Mouse (Mus musculus) urinary bladder, postnatal 36 days (tissue): ENCODE measurements around the gene Tmem223.
"Not testable (repeated sequence)": the region's sequence is repeated elsewhere in the genome, so short reads cannot be mapped to it uniquely, and the experiment has no call there.

Experiments
- DNase-seq, 2 experiments: peaks; one replicate each; pipeline ENCODE4 v3.0.0; 2022; ENCODE audit warnings: low spot score in 2 of 2, mixed read lengths in 1 of 2

The Tmem223 gene

DNA sequence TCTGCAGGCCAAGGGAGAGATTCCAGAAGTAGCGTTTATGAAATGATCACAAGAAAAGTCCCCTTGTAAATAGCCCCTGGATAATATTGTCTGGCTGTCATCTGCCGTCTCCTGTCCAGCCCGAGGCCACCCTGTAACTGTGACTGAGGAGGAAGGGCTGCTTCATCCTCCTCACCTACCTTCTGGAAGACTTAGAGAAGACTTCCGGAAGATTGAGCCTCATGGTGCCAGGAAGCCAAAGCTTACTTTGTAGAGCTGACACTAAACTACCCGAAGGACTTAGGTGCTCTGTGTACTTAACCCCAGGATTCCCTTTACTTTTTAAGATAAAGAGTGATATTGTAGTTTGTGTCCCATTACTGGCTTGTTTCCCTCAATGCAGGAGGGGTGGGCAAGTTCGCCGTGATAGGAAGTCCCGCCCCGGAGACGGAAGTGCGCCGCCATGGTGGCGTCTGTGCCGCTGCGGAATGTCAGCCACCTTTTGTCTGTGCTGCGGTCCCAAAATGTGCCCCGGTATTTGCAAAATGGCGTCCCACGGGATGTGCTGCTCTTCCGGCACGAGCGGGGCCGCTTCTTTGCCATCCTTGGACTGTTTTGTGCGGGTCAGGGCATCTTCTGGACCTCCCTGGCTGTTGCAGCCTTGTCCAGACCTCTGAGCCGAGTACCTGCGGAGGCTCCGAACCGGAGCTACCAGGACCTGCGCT is at the start of gene Tmem223:
Gene Tmem223 (plus strand): TSS at position 430 of the 704 bp plus-strand sequence.
- peak; percentile 69 to 79 for DNase-seq

DNA sequence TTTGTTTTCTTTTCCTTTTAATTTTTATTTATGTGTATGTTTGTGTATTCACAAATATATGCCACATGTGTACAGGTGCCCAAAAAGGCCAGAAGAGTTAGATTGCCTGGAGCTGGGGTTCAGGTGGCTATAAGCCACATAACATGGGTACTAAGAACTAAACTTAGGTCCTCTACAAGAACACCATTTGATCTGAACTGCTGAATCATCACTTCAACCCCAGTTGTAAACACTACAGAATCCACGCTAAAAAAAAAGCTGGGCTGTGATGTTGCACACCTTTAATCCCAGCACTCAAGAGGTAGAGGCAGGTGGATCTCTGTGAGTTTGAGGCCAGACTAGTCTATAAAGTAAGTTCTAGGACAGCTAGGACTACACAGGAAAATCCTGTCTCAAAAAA is 49.4 kb upstream of the Tmem223 start:
- DNase-seq: no peak

DNA sequence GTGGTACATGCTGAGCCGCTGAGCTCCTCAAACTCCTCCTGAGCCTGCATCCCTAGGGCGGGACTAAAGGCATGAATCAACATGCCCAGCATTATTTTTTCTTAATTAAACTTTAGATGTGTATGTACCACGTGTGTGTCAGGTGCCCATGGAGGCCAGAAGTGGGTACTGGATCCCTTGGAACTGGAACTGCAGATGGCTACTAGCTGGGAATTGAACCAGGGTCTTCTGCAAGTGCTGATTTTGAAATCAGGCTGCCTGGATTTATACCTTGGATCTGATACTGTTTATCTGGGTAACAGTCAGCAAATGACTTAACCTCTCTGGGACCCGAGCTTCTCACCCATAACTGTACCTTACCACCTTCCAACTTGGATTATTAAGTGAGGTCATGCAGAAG is 48.8 kb upstream of the Tmem223 start:
- DNase-seq: no peak

DNA sequence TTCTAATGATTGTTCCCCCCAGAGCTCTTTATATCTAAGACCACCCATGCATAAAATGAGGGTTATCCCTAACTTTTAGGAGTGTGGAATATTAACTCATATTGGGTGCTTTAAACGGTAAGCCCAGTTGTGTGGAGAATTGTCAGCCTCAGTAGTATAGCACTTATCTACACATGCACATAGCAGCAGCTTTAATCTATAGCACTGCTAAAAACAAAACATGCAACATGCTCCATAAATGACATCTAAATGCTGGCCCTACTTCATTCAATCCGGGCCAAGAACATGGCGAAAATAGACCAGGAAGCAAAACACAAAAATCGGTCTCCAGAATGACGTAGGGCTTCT is 48.3 kb upstream of the Tmem223 start:
- no peak for DNase-seq

DNA sequence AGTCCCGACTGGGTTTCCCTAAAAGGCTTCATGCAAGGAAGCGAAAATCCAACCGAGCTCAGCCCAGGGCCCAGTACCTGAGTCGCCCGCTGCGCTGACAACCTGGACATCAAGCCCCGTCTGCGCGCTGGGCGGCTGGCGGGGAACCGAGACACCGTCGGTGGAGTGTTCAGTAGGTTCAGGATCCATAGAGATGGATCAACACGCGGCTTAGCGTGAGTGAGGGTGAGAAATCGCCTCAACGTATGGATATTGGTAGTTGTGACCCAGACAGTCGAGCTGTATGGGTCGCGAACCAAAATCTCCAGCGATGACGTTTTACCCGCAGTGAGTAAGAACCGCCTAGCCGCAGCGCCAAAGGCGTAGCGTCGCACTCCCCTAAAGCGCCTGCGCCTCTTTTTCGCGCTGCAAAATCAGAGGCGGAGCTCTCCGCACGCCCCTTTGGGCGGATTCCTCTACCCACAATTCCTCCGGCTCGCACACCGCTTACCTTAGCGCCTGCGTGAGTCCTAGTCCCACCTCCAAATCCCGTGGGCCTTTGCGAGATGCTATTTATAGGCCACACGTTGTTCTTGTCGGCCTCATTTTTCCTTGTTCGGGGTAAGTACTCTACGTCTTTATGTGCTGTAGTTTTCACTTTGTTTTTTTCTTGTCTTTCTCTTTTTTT is 47.8 kb upstream of the Tmem223 start, which contains the start of gene Slc3a2:
Gene Slc3a2 (minus strand): TSS at position 463 of the 667 bp plus-strand sequence.
- peak; percentile 90 to 96 for DNase-seq

DNA sequence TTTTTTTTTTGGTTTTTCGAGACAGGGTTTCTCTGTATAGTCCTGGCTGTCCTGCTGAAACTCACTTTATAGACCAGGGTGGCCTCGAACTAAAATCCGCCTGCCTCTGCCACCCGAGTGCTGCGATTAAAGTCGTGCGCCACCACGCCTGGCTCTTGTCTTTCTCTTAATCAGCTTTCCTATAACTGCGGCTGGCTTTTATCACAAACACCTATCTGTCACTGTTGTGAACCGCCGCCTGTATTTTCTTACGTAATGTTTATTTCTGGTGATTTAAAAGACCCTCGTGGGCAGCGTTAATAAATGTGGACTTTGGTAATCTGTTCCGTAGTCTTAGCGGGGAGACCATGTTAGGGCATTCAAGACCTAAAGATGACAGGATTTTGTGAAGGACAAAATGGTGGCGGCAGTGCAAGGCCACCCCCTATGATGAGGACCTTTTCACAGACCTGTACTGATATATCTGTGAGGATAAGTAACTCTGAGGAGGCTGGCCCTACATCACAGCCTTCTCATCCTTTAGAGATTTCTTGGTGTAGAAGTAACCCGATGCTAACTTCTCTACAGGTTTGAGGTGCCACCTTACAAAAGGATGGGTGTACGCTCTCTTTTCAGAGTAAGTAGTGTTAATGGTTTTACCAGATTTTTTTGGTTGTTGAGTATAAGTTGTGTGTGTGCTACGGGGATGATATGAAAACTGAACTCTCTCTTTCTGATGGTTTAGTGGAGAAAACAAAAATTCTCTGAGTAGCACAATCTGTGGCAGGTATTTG is 47.0 kb upstream of the Tmem223 start:
- no peak for DNase-seq

DNA sequence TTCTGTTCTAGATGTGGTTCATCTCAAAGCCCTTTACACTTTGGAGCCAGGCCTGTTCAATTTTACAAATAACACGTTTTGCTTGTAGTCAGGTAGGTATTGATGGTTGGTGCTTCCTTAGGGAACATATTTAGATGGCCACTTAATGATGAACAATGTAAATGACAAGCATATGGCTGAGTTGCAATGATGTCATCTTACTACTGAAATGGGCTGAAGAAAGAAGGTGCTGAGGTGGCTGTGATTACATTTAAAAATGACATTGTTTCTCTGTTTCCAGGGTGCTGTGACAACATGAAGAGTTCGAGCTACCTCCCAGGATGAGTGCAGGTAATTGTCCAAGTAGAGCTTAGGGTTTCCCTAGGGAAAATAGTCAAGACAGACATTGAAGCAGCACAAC is 46.4 kb upstream of the Tmem223 start:
- no peak for DNase-seq

DNA sequence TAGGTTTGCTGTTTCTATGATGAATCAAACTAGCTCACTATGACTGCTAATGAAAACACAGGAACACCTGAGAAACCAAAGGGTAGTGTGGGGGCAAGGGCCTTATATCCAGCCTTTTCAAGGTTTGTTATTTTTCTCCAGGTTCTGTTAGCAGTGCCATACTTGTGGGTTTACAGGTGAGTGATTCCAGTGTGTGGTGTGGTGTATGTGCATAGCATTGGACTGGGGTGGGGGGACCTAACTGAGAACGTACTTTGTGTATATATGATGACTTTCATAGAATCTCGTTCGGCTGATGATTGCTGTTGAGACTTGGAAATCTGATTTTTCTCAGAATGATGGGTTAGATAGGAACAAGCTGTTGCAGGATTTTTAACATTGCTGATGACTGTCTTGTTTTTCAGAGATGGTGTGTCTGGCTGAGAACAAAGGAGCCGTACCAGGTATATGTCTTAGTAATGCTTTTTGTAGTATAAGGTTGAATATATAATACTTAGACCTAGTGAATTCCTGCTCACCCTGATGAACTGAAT is 45.6 kb upstream of the Tmem223 start:
- no peak for DNase-seq

DNA sequence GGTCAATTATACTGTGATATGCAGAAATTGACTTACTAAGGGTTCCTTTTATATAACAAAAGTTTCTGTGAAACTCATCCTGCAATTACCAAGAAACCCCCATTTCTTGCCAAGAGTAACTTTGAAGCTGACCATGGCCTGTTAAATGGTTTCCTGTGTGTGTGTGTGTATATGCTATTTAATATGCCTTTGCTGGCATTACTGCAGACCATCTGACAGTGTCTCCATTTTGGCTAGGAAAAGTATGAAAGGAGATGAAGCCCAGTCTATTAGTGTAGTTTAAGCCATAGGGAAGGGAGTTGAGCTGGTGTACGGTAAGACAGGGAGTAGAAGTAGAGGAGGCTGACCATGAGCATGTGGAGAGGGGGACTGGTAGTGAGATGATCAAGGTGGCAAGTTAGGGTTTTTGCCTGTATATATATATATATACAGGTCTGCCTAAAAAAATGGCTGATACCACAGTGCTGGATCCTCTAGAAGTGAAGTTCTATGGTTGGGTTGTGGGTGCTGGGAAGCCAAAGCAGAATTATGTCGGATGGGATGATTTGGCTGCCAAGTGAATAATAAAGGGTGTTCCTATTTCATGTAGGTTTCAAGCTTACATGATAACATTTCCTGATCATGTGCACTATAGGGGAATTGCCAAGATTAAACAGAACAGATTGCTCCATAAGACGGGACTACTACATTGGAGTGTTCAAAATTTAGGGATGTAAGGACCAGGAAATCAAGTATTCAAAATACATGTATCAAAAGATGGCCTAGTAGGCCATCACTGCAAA is 44.0 kb upstream of the Tmem223 start:
- no peak for DNase-seq

DNA sequence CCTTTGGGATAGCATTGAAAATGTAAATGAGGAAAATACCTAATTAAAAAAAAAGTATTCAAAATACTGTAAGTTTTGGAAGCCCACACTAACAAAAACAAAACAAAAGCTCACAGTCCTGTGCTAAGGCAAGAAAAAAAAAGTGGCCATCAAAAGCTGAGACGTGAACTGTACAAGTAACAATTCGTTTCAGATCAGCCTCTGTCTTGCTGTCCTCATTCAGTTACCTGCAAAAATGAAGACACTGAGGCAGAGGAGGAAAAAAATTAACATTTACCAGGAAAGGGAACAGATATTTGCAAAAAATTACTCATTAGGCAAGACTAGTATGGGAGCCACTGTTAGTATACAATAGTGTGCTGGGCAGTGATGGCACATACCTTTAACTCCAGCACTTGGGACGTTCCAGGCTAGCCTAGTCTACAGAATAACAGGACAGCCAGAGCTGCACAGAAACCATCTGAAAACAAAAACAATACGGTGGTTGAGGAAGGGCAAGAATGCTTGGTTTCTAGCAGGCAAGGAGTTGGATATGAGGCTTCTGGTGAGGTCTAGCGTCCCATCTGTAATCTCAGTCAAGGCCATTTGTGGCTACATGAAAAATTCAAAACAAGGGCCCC is 43.2 kb upstream of the Tmem223 start:
- DNase-seq: no peak

DNA sequence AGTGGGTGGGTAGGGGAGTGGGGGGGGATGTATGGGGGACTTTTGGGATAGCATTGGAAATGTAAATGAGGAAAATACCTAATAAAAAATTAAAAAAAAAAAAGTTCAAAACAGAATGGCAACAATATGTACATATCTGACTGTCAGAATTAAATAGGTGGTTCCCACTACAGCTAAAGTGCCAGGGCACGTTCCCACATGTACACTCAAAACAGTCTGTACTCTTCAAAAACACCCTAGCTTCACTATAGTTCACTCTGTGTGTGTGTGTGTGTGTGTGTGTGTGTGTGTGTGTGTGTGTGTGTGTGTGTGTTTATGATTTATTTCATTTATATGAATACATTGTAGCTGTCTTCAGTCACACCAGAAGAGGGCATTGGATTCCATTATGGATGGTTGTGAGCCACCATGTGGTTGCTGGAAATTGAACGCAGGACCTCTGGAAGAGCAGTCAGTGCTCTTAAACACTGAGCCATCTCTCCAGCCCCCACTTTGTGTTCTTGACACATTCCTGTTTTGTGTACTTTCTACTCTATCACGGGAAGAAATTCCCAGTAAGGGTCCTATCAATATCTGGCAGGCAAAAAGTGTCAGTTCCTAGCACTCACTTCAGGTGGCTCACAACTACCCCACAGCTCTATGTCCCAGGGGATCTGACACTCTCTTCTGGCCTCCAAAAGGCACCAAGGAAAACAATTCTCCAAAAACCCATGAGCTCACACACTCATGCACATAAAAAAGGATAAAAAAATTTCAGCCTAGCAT is 42.3 kb upstream of the Tmem223 start:
- DNase-seq: not testable (repeated sequence)

DNA sequence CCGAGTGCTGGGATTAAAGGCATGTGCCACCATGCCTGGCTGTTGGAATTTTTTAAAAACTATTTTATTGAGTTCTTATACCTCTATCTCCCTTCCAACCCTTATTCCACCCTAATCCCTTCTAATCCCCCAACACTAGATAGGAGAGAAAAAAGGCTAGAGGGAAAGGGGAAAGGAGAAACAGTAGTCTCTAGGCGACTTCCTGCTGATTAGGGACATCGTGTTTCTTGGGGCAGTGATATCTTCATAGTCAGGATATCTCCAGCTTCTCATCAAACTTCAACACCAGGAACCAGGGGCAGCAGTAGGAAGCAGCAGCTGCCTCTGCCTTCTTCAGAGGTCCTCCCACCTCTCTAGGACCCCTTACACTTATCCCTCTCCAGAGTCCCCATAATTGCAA is 36.5 kb upstream of the Tmem223 start:
- no peak for DNase-seq

DNA sequence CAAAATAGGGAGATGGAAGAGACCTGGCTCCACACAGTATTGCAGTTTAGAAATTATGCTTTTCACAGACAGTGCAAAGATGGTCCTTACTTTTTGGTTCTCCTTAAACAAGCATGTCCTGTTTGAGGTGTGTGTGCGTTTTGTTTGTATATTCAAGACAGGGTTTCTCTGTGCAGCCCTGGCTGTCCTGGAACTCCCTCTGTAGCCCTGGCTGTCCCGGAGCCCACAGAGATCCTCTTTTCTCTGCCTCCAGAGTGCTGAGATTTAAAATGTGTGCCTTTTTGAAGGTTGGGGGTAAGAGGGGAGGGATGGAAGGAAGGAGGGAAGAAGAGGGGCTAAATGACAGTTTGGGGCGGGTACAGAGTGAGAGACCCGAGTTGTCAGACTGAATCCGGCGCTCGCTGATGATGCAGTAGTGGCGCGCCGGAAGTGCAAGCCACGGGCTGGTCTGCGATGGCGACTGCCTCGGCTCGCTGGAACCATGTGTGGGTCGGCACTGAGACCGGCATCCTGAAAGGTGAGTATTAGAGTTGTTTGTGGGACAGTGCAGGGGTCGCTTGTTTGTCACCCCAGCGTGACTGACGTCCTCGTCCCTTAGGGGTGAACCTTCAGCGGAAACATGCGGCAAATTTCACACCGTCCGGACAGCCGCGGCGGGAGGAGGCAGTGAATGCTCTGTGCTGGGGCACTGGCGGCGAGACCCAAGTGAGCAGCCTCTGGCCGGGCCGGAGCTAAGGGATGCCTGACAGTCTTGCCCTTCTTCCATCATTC is 35.2 kb upstream of the Tmem223 start, which contains the start of gene Wdr74:
Gene Wdr74 (plus strand): TSS at position 439 of the 771 bp plus-strand sequence.
- peak; percentile 84 to 90 for DNase-seq

DNA sequence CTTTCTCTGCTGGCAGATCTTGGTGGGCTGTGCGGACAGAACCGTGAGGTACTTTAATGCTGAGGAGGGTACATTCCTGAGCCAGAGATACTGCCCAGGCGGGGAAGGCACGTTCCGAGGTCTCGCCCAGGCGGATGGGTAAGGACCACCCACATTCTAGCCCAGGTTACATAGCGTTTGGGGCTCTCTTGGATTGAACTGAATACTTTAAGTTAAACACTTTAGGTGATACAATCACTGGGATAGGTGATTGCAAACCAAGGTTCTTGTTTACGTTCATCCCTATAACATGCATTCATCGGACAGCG is 34.7 kb upstream of the Tmem223 start:
- DNase-seq: no peak

DNA sequence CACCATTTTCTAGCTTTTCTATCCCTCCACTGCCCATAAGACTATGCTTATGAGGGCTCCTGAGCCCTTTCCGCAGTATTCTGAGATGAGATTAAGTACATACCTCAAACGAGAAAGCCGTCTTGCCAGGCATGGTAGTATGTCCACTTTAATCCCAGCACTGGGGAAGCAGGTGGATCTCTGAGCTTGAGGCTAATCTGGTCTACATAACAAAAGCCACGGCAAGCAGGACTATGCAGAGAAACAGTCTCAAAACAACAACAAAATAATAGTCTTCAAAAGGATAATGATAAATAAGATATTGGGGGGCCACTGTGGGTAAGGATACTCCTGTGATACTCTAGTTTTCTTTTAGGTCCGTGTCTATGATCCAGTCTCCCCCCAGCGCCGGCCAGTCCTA is 31.9 kb upstream of the Tmem223 start:
- no peak for DNase-seq

DNA sequence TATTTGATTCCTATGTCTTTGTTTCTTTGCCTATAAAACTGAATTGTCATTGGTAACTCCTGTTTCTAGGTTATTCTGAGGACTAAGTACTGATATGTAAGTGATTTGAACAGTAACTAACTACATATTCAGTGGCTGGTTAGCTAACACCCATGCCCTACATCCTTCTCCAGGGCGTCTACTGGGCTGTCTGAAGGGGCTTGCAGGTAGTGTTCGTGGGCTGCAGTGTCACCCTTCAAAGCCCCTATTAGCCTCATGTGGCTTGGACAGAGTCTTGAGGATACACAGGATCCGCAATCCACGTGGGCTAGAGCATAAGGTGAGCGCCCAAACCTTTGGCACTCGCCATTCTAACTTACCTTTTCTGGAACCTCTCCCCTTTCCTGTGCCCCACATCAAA is 31.1 kb upstream of the Tmem223 start:
- DNase-seq: no peak

DNA sequence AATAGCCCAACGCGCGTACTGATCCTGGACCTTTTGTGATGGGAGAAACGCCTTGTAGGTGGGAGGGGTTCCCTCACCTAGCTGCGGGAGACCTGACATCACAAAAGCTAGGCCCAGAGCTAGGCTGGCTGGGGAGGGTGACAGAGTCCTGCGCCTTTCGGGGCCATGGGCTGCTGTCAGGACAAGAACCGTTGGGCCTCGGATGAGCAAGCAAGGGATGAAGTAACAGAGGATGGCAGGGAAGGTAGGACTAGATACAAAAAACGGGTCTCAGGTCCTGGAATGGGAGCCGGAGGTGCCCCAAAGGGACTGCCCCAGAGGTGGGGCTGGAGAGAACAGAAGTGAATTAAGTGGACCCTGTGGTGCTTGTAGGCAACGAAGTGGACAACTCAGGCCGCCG is 30.2 kb upstream of the Tmem223 start, which contains the start of gene 1700092M07Rik:
Gene 1700092M07Rik (plus strand): TSS at position 116 of the 400 bp plus-strand sequence.
- DNase-seq: no peak

DNA sequence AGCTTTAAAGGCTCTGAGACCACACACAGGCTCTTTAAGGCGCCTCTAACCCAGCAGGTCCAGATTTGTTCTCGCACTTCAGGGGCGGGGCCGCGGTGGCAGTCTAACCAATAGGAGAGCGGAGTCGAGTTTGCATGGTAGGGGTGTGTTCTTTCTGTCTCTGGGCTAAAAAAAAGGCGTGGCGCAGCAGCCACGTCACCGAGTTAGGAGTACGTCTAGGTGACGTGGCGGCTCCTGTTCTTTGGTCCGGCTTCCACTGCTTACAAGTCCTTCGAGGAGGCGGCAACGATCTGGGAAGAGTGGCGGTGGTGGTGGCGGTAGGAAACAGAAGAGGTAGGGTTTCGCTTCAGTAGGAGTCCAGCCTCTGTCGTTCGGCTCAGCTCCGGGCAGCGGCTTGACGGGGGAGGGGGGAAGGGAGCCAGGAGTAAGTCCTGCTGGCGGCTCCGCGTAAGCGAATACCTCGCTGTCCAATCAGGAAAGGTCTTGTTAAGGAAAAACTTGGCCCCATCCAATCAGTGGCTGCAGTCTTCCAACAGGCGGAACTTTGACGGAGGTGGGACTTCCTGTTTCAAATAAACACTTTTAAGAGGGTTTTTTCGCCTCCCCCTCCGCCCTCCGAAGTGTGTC is 29.4 kb upstream of the Tmem223 start, which contains the start of gene Stx5a:
Gene Stx5a (plus strand): TSS at position 171 of the 627 bp plus-strand sequence.
- peak; percentile 93 to 95 for DNase-seq

DNA sequence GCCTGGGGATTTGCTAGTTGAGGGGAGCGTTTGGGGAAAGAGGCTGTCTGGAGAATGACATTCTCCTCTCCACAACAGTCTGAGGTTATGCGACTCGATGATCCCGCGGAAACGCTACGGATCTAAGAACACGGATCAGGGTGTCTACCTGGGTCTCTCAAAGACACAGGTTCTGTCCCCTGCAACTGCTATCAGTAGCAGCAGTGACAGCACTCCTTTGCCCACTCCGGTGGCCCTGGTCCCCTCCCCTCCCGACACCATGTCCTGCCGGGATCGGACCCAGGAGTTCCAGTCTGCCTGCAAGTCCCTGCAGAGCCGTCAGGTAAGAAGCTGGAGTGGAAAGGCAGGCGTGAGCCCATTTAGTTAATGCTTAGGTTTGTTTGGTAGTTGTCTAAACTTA is 28.6 kb upstream of the Tmem223 start:
- no peak for DNase-seq
